Mouse (Mus musculus): ENCODE results near the gene Ttc27. TPM values are rescaled to one million over a fixed set of nuclear protein-coding genes. Genes with fewer than 3 reads are reported as not detected.
A peak's percentile ranks its signal among the peaks of the same experiment; 100 is the strongest.

Ttc27 gene
- polyA plus RNA-seq, 1 experiment from 2014 or later: 27.3 TPM

DNA sequence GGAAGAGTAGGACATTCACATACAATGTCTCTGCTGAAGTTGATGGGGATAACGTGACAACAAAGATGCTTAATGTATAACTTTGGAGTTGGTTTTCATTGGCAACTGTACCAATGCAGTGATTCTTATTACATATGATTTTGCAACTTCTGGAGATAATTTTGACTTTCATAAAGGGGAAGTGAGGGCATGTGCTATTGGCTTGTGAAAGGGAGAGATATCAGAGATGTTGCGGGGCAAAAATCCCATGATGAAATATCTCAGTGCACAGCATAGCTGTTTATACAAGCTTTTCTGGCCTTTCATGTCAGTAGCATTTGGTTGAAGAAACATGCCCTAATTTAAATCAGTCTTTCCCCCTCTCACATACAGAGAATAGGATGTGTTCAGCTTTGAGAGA is 86.3 kb downstream of the Ttc27 start:
- H3K36me3 ChIP-seq: peaks cover 17% of the 10 kb centered on the region; the same call in 1 of the 2 replicates
- H3K4me1 ChIP-seq: peaks cover 9% of the 10 kb centered on the region; the same call in 1 of the 2 replicates
- peak overlapping the region; percentile 34 for H3K27ac ChIP-seq
- no peaks in the 10 kb centered on the region for H3K27me3 ChIP-seq
- H3K9ac ChIP-seq: no peak overlapping the region
- ATAC-seq (replicated peaks; ENCODE audit: low FRiP score): no peak
- WGBS: 86% methylated on average over 2 of the region's 2 CpGs
- H3K9me3 ChIP-seq (replicated peaks): no peaks in the 10 kb centered on the region
- H3K4me2 ChIP-seq: no peak overlapping the region
- no peak overlapping the region for H3K4me3 ChIP-seq (replicated peaks)

DNA sequence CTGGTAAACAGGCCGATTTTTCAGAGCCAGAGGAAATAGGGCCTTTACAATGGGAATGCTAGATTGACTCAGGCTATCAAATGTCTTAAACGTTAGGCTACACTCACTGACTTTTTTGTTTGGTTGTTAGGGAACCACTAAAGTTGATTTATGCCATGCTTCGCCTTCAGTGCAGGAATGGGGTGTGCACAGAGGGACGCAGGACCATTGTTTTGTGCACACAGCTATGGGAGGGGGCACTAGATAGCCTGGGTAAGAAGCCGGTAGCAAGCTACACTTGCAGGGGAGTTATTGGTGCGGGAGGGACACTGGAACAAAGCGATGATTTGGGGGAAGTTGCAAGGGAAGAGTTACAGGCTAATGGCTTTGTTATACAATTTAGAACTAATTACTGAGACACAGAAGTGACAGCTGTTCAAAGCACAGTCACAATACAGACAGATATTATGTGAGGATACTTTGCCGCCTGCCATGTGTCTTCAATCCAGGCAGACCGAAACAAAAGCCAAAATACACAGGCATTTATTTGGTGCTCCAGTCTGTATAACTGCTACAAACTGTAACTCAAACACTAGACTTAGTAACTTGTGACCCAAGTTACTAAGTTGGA is 86.9 kb downstream of the Ttc27 start:
- Histone ChIP-seq H3K4me3 (replicated peaks) (no peak overlapping the region), H3K4me2 (peak overlapping the region; percentile 13; the same call in 1 of the 2 replicates), H3K9ac (no peak overlapping the region), H3K27ac (peak overlapping the region; percentile 34), H3K27me3 (no peaks in the 10 kb centered on the region), H3K36me3 (peaks cover 12% of the 10 kb centered on the region; the same call in 1 of the 2 replicates), H3K9me3 (replicated peaks) (no peaks in the 10 kb centered on the region), H3K4me1 (peaks cover 9% of the 10 kb centered on the region; the same call in 1 of the 2 replicates)
- ATAC-seq (replicated peaks; ENCODE audit: low FRiP score): peak; percentile 84
- 23% methylated on average over 9 of the region's 9 CpGs for WGBS

- 70% methylated on average over 9 of the region's 9 CpGs for WGBS
- Histone ChIP-seq H3K36me3 (0 out of 2 replicates have a peak, but pooled peaks cover 3% of the 10 kb centered on the region), H3K4me1 (peaks cover 9% of the 10 kb centered on the region; the same call in 1 of the 2 replicates), H3K9ac (no peak overlapping the region), H3K27me3 (no peaks in the 10 kb centered on the region), H3K4me2 (no peak overlapping the region), H3K9me3 (replicated peaks) (no peaks in the 10 kb centered on the region), H3K4me3 (replicated peaks) (no peak overlapping the region), H3K27ac (no peak overlapping the region)
- ATAC-seq (replicated peaks; ENCODE audit: low FRiP score): no peak
Observed at GRCm38 (mm10) chr17:74807509-74808248, 90.1 kb downstream of the Ttc27 start.

DNA sequence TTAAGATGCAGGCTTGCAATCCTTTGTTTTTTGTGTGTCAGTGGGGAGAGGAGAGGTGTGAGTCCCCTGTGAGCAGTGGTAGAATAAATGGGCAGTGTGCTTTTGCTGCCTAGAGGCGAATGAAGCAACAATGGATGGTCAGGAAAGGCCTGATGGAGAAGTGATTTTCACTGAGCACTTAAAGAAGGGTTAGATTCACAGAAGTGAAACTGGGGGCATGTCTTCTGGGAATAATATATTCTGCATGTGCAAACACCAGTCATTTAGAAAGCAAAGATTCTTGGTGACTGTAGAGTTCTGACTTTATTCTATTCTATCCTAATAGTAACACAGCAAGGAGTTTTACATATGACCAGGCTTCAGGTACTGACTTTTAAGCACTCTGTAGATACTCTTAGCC is 90.8 kb downstream of the Ttc27 start:
- no peak overlapping the region for H3K27ac ChIP-seq
- peaks cover 9% of the 10 kb centered on the region; the same call in 1 of the 2 replicates for H3K4me1 ChIP-seq
- H3K27me3 ChIP-seq: no peaks in the 10 kb centered on the region
- no peak overlapping the region for H3K4me3 ChIP-seq (replicated peaks)
- H3K4me2 ChIP-seq: no peak overlapping the region
- H3K9ac ChIP-seq: no peak overlapping the region
- no peaks in the 10 kb centered on the region for H3K36me3 ChIP-seq
- ATAC-seq (replicated peaks; ENCODE audit: low FRiP score): no peak
- WGBS: 76% methylated on average over 1 of the region's 1 CpGs
- no peaks in the 10 kb centered on the region for H3K9me3 ChIP-seq (replicated peaks)

GRCm38 (mm10) chr17:74808901-74809300 is 91.4 kb downstream of the Ttc27 start:
- no peaks in the 10 kb centered on the region for H3K9me3 ChIP-seq (replicated peaks)
- H3K9ac ChIP-seq: no peak overlapping the region
- no peak overlapping the region for H3K4me3 ChIP-seq (replicated peaks)
- H3K36me3 ChIP-seq: no peaks in the 10 kb centered on the region
- no peaks in the 10 kb centered on the region for H3K27me3 ChIP-seq
- no peak overlapping the region for H3K27ac ChIP-seq
- ATAC-seq (replicated peaks; ENCODE audit: low FRiP score): no peak
- peaks cover 8% of the 10 kb centered on the region; the same call in 1 of the 2 replicates for H3K4me1 ChIP-seq
- H3K4me2 ChIP-seq: no peak overlapping the region
- 89% methylated on average over 4 of the region's 4 CpGs for WGBS

GRCm38 (mm10) chr17:74810892-74811625 is 93.5 kb downstream of the Ttc27 start:
- Histone ChIP-seq H3K27ac (no peak overlapping the region), H3K4me1 (no peaks in the 10 kb centered on the region), H3K4me3 (replicated peaks) (no peak overlapping the region), H3K36me3 (no peaks in the 10 kb centered on the region), H3K4me2 (no peak overlapping the region), H3K9ac (no peak overlapping the region), H3K27me3 (no peaks in the 10 kb centered on the region), H3K9me3 (replicated peaks) (no peaks in the 10 kb centered on the region)
- 33% methylated on average over 3 of the region's 3 CpGs for WGBS
- ATAC-seq (replicated peaks; ENCODE audit: low FRiP score): 0 out of 2 replicates have a peak, but pooled peaks have one; percentile 52

DNA sequence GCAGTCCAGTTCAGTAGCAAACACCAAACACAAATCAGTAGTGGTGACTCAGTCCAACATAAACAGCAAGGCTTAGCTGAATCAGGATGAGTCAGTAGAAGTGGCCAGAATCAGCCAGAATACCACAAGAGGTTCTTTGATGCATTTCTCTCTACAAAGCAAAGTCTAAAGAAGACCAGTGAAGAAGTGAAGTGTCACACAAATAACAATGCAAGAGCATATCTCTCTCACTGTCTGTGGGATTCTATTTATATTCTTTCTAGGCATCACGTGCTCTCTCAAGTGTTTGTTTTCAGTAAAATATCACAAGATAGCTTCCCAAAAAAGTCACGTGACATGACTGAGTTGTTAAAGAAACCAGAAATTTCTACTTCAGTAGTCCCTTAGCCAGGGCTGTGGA is 102.2 kb downstream of the Ttc27 start:
- H3K27me3 ChIP-seq: no peaks in the 10 kb centered on the region
- no peak overlapping the region for H3K4me2 ChIP-seq
- no peak overlapping the region for H3K9ac ChIP-seq
- H3K36me3 ChIP-seq: peaks cover 6% of the 10 kb centered on the region; the same call in 1 of the 2 replicates
- no peak for ATAC-seq (replicated peaks; ENCODE audit: low FRiP score)
- H3K27ac ChIP-seq: no peak overlapping the region
- H3K4me3 ChIP-seq (replicated peaks): no peak overlapping the region
- 76% methylated on average over 2 of the region's 2 CpGs for WGBS
- peaks cover 8% of the 10 kb centered on the region for H3K9me3 ChIP-seq (replicated peaks)
- no peaks in the 10 kb centered on the region for H3K4me1 ChIP-seq

DNA sequence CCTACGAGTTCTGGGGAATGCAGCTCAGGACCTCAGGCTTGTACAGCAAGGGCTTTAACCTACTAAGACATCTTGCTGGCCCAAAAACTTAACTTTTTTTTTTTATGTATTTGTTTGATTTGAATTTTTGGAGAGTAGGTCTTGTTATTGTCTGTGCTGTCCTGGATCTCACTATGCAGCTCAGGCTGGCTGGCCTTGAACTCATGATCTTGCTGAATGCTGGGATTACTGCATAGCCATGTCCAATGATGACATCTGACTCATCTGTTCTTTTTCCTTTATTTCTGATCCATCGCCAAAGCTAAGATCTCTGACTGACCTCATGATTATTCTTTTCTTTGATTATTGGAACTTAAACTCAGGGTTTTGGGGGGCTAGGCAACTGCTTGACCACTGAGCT is 113.3 kb downstream of the Ttc27 start:
- no peaks in the 10 kb centered on the region for H3K4me1 ChIP-seq
- H3K27me3 ChIP-seq: no peaks in the 10 kb centered on the region
- 0 out of 2 replicates have a peak, but pooled peaks cover 2% of the 10 kb centered on the region for H3K9me3 ChIP-seq (replicated peaks)
- H3K27ac ChIP-seq: no peak overlapping the region
- no peaks in the 10 kb centered on the region for H3K36me3 ChIP-seq
- no peak overlapping the region for H3K9ac ChIP-seq
- no peak overlapping the region for H3K4me3 ChIP-seq (replicated peaks)
- 94% methylated on average over 2 of the region's 2 CpGs for WGBS
- no peak overlapping the region for H3K4me2 ChIP-seq
- no peak for ATAC-seq (replicated peaks; ENCODE audit: low FRiP score)

GRCm38 (mm10) chr17:74841721-74842120 is 124.2 kb downstream of the Ttc27 start:
- H3K9ac ChIP-seq: no peak overlapping the region
- WGBS: 77% methylated on average over 3 of the region's 3 CpGs
- ATAC-seq (replicated peaks; ENCODE audit: low FRiP score): no peak

DNA sequence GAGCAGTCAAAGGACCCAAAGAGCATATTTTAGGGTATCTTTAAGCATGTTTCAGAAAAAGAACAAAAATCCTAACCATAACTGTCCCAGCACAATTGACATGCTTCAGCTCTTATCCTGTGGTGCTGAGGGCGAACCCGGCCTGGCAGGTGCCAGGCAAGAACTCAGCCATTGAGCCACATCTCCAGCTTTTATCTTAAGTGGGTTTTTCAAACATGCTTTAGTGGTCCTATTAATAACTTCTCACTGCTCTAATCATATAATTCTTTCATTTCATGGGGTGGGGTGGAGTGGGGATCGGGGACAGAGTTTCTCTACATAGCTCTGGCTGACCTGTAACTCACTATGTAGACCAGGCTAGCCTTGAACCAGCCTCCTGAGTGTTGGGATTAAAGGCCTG is 125.1 kb downstream of the Ttc27 start:
- no peak overlapping the region for H3K4me3 ChIP-seq (replicated peaks)
- WGBS: 97% methylated on average over 3 of the region's 3 CpGs
- no peak overlapping the region for H3K9ac ChIP-seq
- ATAC-seq (replicated peaks; ENCODE audit: low FRiP score): no peak
- peaks cover 13% of the 10 kb centered on the region for H3K4me1 ChIP-seq
- no peaks in the 10 kb centered on the region for H3K36me3 ChIP-seq
- H3K4me2 ChIP-seq: no peak overlapping the region
- no peaks in the 10 kb centered on the region for H3K27me3 ChIP-seq
- no peaks in the 10 kb centered on the region for H3K9me3 ChIP-seq (replicated peaks)
- no peak overlapping the region for H3K27ac ChIP-seq

More at GRCm38 (mm10) chr17:74841721-74842120, 124.2 kb downstream of the Ttc27 start:
- Histone ChIP-seq H3K4me1 (peaks cover 13% of the 10 kb centered on the region), H3K36me3 (no peaks in the 10 kb centered on the region), H3K4me3 (replicated peaks) (no peak overlapping the region), H3K4me2 (no peak overlapping the region), H3K27ac (no peak overlapping the region), H3K27me3 (no peaks in the 10 kb centered on the region), H3K9me3 (replicated peaks) (no peaks in the 10 kb centered on the region)

DNA sequence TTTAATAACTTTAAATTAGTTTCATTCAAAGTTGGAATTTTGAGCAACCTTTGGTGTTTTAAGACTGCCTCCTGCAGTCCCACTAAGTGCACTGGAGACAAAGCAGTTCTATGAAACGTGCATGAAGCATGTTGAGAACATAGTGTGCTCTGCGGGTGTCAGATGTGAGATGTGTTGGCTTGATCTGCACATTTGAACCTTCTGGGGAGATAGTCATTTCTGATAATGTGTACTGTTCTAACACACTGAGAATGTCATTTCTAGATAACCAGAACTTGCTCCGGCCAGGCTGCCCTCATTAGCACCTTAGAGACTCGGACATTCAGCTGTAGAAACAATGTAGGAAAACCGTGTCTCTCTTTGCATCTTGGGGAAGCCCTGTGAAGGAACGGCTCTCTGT is 126.0 kb downstream of the Ttc27 start:
- Histone ChIP-seq H3K4me2 (no peak overlapping the region), H3K9ac (no peak overlapping the region), H3K27me3 (no peaks in the 10 kb centered on the region), H3K27ac (no peak overlapping the region), H3K4me3 (replicated peaks) (no peak overlapping the region), H3K9me3 (replicated peaks) (no peaks in the 10 kb centered on the region), H3K4me1 (peaks cover 13% of the 10 kb centered on the region), H3K36me3 (no peaks in the 10 kb centered on the region)
- WGBS: 87% methylated on average over 6 of the region's 6 CpGs
- no peak for ATAC-seq (replicated peaks; ENCODE audit: low FRiP score)

Measured in kidney, embryonic 15.5 days (tissue).